Mouse (Mus musculus) ovary, adult 10 weeks (tissue): ENCODE results near the gene Etnk1. TPM values are rescaled to one million over a fixed set of nuclear protein-coding genes. Genes with fewer than 3 reads are reported as not detected.

Experiments
- polyA plus RNA-seq: library from polyadenylated mRNA; stranded (reverse); fragments of 350-450 nt; fragmentation: Illumina TruSeq; extraction: RNeasy Lipid Tissue Mini Kit (QIAGEN cat#74804); gene quantifications from one replicate; pipeline ENCODE4 v1.2.3, GENCODE M21; 2014

Etnk1 gene
- polyA plus RNA-seq: 142 TPM

GRCm38 (mm10) chr6:143166452-143167357, at the start of gene Etnk1:
TSS of gene Etnk1 (plus strand) at chr6:143167221.

Other genes starting within 250 kb of the Etnk1 start
- gene St8sia1, start 202.8 kb upstream of the Etnk1 start, polyA plus RNA-seq: 3.4 TPM
- 17.8 TPM for gene C2cd5, start 67.1 kb upstream of the Etnk1 start, polyA plus RNA-seq